Mouse (Mus musculus) embryonic fibroblast, embryonic 13.5 days (primary cell): ENCODE results near the gene Itgb1bp1.

Source experiments
- CTCF ChIP-seq: IDR thresholded peaks from 2 replicates; pipeline ENCODE4 v1.5.1; 2011; ENCODE audit warnings: mild to moderate bottlenecking, control low read depth, low read length, moderate library complexity, borderline replicate concordance; ENCODE audit not compliant: insufficient read depth
- POLR2A ChIP-seq: IDR thresholded peaks from 2 replicates; pipeline ENCODE4 v1.6.1; 2011; ENCODE audit warnings: low read depth, mild to moderate bottlenecking, control low read depth, low read length, moderate library complexity

DNA sequence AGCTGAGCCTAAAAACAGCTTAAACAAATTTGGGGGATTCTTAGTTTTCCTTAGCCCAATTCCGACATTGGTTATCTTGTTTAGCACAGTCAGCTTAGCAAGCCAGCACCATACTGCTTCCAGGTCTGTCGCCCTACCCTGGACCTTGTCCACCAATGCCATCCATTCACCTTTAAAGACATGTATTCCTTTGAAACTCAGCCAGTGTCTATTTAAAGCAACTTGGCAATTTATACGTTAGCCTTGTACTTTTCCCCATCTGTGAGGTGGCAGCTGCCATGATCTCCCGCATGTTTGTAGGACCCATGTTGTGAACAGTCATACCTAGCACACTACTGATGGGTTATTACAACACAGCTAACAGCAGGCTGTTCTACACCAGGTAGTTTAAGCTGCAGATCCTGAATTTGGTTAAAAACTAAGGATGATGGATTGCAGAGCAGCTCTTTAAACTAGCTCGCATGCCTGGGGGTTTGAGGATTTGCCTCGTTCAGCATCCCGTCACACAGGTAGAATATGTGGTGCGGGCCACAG is 17.9 kb downstream of the Itgb1bp1 start:
- TF ChIP-seq POLR2A: no peak
- no peak for TF ChIP-seq CTCF
